Mouse (Mus musculus): ENCODE measurements around the gene Nexn. TPM values are rescaled to one million over a fixed set of nuclear protein-coding genes. Genes with fewer than 3 reads are reported as not detected.

The Nexn gene
- polyA plus RNA-seq, 1 experiment from 2014 or later, result 23.5 TPM

DNA sequence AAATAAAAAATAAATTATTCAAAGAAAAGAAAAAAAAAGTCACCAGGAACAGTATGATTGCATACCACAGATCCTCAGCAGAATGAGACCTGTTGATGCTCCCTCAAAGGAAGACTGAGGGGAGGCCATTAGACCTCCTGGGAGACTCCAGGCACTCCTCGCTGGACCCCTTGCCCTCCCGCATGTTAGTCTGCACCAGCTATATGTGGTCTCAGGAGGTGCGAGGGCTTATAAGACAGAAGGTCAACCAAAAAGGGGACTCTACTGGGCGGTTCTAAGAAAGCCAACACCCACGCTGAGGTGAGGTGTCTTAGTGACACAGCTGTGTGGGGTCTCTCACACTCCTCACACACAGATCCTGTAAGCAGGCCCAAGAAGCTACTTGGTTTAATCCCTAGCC lies 29.7 kb upstream of the Nexn start:
- H3K4me2 ChIP-seq (replicated peaks), result no peak overlapping the region
- peaks cover 15% of the 10 kb centered on the region for H3K4me1 ChIP-seq
- no peak overlapping the region for H3K9ac ChIP-seq
- 90% methylated on average over 5 of the region's 5 CpGs for WGBS
- no peaks in the 10 kb centered on the region for H3K9me3 ChIP-seq (replicated peaks)
- H3K27ac ChIP-seq (replicated peaks), result no peak overlapping the region
- H3K36me3 ChIP-seq, result peaks cover 16% of the 10 kb centered on the region; the same call in 1 of the 2 replicates
- no peak for ATAC-seq (ENCODE audit: insufficient number of reproducible peaks, low FRiP score, low TSS enrichment, low read depth)
- H3K27me3 ChIP-seq, result no peaks in the 10 kb centered on the region
- no peak overlapping the region for H3K4me3 ChIP-seq (replicated peaks)

DNA sequence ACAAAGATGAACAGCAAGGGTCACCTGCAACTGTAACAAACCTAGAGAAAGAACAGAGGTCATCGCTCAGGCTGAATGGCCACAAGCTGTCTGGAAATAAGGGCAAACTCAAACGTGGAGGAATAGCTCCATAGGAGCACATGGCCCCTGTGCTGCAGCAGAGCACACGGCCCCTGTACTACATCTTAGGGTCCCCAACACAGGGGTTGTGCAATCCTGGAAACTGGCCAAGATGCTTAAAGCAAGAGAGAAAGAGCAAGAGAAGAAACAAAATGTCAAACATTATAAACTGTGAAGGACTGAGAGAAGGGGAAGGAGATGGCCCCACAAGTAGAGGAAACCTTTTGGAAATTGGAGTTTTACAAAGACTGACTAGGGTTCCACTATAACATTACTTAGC lies 28.2 kb upstream of the Nexn start:
- peaks cover 21% of the 10 kb centered on the region for H3K4me1 ChIP-seq
- no peak overlapping the region for H3K9ac ChIP-seq
- WGBS, result 52% methylated on average over 3 of the region's 3 CpGs
- no peaks in the 10 kb centered on the region for H3K27me3 ChIP-seq
- no peak overlapping the region for H3K4me3 ChIP-seq (replicated peaks)
- no peak overlapping the region for H3K27ac ChIP-seq (replicated peaks)
- ATAC-seq (ENCODE audit: insufficient number of reproducible peaks, low FRiP score, low TSS enrichment, low read depth), result no peak
- H3K4me2 ChIP-seq (replicated peaks), result no peak overlapping the region
- no peaks in the 10 kb centered on the region for H3K9me3 ChIP-seq (replicated peaks)
- H3K36me3 ChIP-seq, result peaks cover 16% of the 10 kb centered on the region; the same call in 1 of the 2 replicates

DNA sequence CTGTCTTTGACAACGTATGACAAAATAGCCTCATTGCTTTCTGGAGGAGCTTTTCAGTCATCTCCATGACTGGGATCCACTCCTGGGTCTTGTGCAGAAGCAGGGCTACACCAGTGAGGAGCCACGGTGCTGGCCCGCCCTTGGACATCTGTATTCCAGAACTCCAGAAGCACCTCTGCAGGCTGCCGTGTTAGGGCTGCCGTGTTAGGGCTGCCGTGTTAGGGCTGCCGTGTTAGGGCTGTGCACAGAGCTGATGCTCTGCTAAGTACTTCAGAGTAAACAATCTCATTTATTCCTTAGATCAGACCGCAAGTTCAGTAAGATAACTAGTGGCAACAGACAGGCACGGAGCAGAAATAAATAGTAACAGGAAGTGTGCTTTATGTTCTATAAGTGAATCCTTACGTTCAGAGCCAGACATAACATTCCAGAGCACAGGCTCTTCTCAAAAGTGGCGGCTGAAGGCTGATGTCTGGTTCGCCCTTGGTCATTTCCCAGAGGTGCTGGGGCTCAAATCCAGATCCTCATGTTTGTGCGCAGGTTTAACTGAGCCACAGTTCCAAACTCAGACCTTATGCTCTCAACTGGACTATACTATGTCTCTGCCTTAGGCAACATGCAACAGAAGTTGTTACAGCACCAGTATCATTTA lies 27.5 kb upstream of the Nexn start:
- no peak overlapping the region for H3K4me2 ChIP-seq (replicated peaks)
- H3K4me1 ChIP-seq, result peaks cover 21% of the 10 kb centered on the region
- no peaks in the 10 kb centered on the region for H3K27me3 ChIP-seq
- no peak overlapping the region for H3K9ac ChIP-seq
- no peaks in the 10 kb centered on the region for H3K9me3 ChIP-seq (replicated peaks)
- H3K4me3 ChIP-seq (replicated peaks), result no peak overlapping the region
- ATAC-seq (ENCODE audit: insufficient number of reproducible peaks, low FRiP score, low TSS enrichment, low read depth), result no peak
- H3K27ac ChIP-seq (replicated peaks), result no peak overlapping the region
- peaks cover 22% of the 10 kb centered on the region; the same call in 1 of the 2 replicates for H3K36me3 ChIP-seq
- 39% methylated on average over 13 of the region's 13 CpGs for WGBS

DNA sequence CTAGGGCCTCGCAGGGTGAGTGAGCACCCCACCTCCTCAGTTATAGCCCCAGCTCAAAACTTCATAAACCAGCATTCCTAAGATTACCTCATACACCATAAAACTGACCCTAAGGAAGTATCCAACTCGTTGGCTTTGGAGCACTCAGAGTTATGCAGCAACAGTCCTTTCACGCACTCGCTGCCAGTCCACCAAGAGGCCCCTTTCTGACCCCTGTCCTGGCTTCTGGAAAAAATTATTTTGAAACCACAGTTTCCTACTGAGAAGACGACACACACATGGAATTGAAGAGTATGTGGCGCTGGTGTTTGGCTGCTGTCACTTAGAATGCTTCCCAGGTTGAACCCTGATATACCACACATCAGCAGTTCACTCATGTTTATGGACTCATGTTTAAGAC lies 25.7 kb upstream of the Nexn start:
- Histone ChIP-seq H3K4me1 (peaks cover 21% of the 10 kb centered on the region), H3K9ac (no peak overlapping the region), H3K27me3 (no peaks in the 10 kb centered on the region), H3K36me3 (peaks cover 30% of the 10 kb centered on the region), H3K4me3 (replicated peaks) (no peak overlapping the region), H3K9me3 (replicated peaks) (no peaks in the 10 kb centered on the region), H3K27ac (replicated peaks) (no peak overlapping the region), H3K4me2 (replicated peaks) (no peak overlapping the region)
- WGBS, result 66% methylated on average over 6 of the region's 6 CpGs
- no peak for ATAC-seq (ENCODE audit: insufficient number of reproducible peaks, low FRiP score, low TSS enrichment, low read depth)

DNA sequence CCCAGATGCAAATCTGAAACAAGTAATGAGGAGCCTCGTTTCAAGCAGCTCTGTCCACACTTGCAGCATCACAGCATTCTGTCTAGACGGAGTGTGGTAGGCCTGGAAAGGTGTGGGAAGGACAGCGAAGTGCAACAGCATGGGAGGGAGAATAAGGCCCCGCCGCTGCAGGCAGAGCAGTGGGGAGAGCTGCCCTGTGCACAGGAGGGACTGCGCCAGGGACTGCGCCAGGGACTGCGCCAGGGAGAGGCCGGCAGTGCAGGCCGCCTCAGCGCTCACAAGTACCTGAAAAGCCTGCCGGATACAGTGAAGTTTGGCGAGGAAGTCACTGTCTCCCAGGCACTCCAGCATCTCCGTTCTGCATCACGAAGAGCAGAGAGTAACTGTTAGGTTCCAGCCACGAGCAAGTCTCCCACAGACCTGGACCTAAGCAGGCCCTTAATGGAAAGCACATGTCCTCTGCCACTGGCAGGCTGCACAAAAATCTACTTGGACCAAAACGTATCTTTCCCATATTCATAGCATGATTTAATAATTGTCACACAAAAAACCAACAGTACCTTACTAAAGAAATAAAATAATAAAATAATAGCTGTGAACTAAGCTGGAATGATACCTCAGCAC lies 24.1 kb upstream of the Nexn start:
- Histone ChIP-seq H3K4me3 (replicated peaks) (no peak overlapping the region), H3K4me1 (peaks cover 21% of the 10 kb centered on the region), H3K27me3 (no peaks in the 10 kb centered on the region), H3K9me3 (replicated peaks) (no peaks in the 10 kb centered on the region), H3K27ac (replicated peaks) (peak overlapping the region; percentile 83), H3K4me2 (replicated peaks) (no peak overlapping the region), H3K36me3 (peaks cover 28% of the 10 kb centered on the region), H3K9ac (no peak overlapping the region)
- 57% methylated on average over 17 of the region's 17 CpGs for WGBS
- no peak for ATAC-seq (ENCODE audit: insufficient number of reproducible peaks, low FRiP score, low TSS enrichment, low read depth)

DNA sequence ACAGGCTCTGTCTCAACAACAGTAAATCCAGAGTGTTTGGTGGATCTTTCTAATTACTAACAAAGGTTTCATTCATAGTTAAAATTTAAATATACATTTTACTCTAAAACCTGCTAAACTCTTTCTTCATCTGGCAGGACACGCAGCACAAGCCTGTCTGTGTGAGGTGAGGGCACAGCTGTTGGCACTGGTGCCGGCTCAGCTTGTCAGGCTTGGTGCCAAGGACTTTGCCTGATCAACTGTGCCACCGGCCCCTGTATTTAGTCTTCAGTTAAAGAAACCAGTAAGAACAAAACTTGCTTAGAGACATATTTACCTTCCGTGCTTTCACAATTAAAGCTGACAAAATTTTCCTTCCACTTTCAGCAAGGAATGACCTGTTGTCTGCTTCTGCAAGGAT lies 22.6 kb upstream of the Nexn start:
- Histone ChIP-seq H3K9me3 (replicated peaks) (no peaks in the 10 kb centered on the region), H3K9ac (no peak overlapping the region), H3K27me3 (no peaks in the 10 kb centered on the region), H3K36me3 (peaks cover 34% of the 10 kb centered on the region), H3K4me1 (peaks cover 12% of the 10 kb centered on the region), H3K4me3 (replicated peaks) (no peak overlapping the region), H3K27ac (replicated peaks) (no peak overlapping the region), H3K4me2 (replicated peaks) (no peak overlapping the region)
- ATAC-seq (ENCODE audit: insufficient number of reproducible peaks, low FRiP score, low TSS enrichment, low read depth), result no peak
- 72% methylated on average over 4 of the region's 4 CpGs for WGBS

DNA sequence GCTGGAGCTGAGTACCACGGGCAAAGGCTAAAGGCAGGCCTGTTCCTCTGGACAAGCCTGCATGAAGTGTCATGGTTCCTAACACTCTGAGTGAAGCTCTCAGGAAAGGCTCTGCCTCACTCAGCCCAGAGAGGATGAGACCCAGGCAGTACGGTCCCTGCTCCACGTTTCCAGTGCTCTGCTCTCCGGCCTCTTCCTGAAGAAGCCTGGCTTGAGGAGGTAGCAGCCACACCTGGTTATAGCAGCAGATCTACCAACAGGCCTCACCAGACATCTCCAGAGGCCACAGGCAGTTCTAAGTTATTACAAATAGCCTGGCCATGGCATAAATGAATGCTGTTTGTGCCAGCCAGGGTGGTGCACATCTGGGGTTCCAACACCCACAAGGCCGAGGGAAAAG lies 22.1 kb upstream of the Nexn start:
- Histone ChIP-seq H3K4me3 (replicated peaks) (no peak overlapping the region), H3K4me2 (replicated peaks) (no peak overlapping the region), H3K27ac (replicated peaks) (no peak overlapping the region), H3K9ac (no peak overlapping the region), H3K4me1 (peaks cover 8% of the 10 kb centered on the region), H3K9me3 (replicated peaks) (no peaks in the 10 kb centered on the region), H3K36me3 (peaks cover 38% of the 10 kb centered on the region), H3K27me3 (no peaks in the 10 kb centered on the region)
- WGBS, result 83% methylated on average over 5 of the region's 5 CpGs
- no peak for ATAC-seq (ENCODE audit: insufficient number of reproducible peaks, low FRiP score, low TSS enrichment, low read depth)

DNA sequence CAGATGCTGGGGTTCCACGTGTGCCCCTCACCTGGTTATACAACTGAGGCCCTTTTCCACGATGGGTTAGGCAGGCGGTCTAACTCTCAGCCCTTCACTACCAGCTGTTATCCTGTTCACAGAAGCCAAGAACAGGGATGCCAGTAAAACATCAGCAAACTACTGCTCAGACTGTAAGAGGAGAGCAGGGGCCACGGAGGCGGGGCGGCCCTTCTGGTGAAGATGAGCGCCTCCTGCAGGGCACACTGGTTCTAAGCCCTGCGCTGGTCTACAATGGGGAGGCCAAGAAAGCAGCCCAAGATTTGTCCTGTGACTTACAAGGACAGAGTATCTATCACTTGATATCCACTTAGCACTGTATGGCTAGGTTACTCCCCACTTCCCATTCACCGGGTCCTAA lies 21.7 kb upstream of the Nexn start:
- no peak for ATAC-seq (ENCODE audit: insufficient number of reproducible peaks, low FRiP score, low TSS enrichment, low read depth)
- Histone ChIP-seq H3K4me1 (peaks cover 6% of the 10 kb centered on the region; the same call in 1 of the 2 replicates), H3K4me3 (replicated peaks) (no peak overlapping the region), H3K9ac (no peak overlapping the region), H3K36me3 (peaks cover 43% of the 10 kb centered on the region), H3K27me3 (no peaks in the 10 kb centered on the region), H3K9me3 (replicated peaks) (no peaks in the 10 kb centered on the region), H3K27ac (replicated peaks) (no peak overlapping the region), H3K4me2 (replicated peaks) (no peak overlapping the region)
- 81% methylated on average over 9 of the region's 9 CpGs for WGBS

DNA sequence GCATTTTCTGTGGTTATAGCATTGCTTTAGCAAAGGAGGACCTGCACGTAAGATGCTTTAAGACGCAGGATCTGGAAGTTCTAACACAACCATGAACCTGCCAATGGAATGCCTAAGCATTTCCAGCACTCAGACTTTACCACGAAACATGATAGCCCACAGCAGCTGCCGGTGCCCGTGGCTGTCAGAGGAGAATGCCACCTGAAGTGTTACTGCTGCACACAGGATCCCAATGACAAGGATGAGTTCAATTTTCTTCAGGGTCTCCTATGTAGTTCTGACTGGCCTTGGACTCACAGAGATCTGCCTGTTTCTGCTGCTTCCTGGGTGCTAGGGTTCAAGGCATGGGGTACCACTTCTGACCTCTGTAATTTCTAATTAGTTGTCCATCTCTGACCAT lies 18.6 kb upstream of the Nexn start:
- Histone ChIP-seq H3K36me3 (peaks cover 49% of the 10 kb centered on the region), H3K27ac (replicated peaks) (no peak overlapping the region), H3K27me3 (no peaks in the 10 kb centered on the region), H3K4me3 (replicated peaks) (no peak overlapping the region), H3K4me2 (replicated peaks) (no peak overlapping the region), H3K9ac (no peak overlapping the region), H3K9me3 (replicated peaks) (no peaks in the 10 kb centered on the region), H3K4me1 (no peaks in the 10 kb centered on the region)
- WGBS, result 54% methylated on average over 5 of the region's 5 CpGs
- ATAC-seq (ENCODE audit: insufficient number of reproducible peaks, low FRiP score, low TSS enrichment, low read depth), result no peak

DNA sequence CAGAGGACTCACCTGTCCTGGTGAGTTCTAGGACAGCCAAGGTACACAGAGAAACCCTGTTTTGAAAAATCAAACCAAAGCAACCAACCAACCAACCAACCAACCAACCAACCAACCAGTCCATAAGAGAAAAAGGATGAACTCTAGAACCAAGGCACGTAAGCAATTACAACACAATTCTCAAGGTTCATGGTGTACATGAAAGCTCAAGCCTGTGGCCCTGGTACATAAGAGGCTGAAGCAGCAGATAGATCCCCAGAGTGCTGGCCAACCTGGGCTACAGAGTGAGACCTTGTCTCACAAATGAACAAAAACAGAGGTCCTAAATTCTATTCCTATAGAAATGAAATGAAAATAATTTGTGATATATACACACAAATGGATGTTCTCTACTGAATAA lies 18.2 kb upstream of the Nexn start:
- no peak overlapping the region for H3K9ac ChIP-seq
- H3K4me3 ChIP-seq (replicated peaks), result no peak overlapping the region
- ATAC-seq (ENCODE audit: insufficient number of reproducible peaks, low FRiP score, low TSS enrichment, low read depth), result no peak
- WGBS, result 88% methylated on average over 1 of the region's 1 CpGs
- peaks cover 49% of the 10 kb centered on the region for H3K36me3 ChIP-seq
- no peaks in the 10 kb centered on the region for H3K9me3 ChIP-seq (replicated peaks)
- H3K27ac ChIP-seq (replicated peaks), result no peak overlapping the region
- no peak overlapping the region for H3K4me2 ChIP-seq (replicated peaks)
- no peaks in the 10 kb centered on the region for H3K4me1 ChIP-seq
- no peaks in the 10 kb centered on the region for H3K27me3 ChIP-seq

DNA sequence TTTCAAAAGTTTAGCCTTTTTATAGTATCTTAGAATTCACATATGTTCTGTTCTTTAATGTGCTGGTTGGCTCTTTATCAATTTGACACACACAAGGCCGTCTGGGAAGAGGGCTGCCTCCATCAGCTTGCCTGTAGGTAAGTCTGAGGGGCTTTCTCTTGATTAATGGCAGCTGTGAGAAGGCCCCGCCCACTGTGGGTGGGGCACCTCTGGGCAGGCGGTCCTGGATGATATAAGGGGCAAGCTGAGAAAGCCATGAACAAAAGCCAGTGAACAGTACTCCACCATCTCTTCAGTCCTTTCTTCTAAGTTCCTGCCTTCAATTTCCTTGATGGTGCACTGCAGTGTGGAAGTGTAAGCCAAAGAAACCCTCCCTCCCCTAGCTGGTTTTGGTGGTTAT lies 16.0 kb upstream of the Nexn start:
- WGBS, result 32% methylated on average over 3 of the region's 3 CpGs
- H3K4me2 ChIP-seq (replicated peaks), result no peak overlapping the region
- no peak overlapping the region for H3K27ac ChIP-seq (replicated peaks)
- H3K9me3 ChIP-seq (replicated peaks), result no peaks in the 10 kb centered on the region
- H3K36me3 ChIP-seq, result peaks cover 36% of the 10 kb centered on the region
- H3K4me3 ChIP-seq (replicated peaks), result no peak overlapping the region
- H3K4me1 ChIP-seq, result no peaks in the 10 kb centered on the region
- H3K9ac ChIP-seq, result no peak overlapping the region
- H3K27me3 ChIP-seq, result no peaks in the 10 kb centered on the region
- ATAC-seq (ENCODE audit: insufficient number of reproducible peaks, low FRiP score, low TSS enrichment, low read depth), result no peak

DNA sequence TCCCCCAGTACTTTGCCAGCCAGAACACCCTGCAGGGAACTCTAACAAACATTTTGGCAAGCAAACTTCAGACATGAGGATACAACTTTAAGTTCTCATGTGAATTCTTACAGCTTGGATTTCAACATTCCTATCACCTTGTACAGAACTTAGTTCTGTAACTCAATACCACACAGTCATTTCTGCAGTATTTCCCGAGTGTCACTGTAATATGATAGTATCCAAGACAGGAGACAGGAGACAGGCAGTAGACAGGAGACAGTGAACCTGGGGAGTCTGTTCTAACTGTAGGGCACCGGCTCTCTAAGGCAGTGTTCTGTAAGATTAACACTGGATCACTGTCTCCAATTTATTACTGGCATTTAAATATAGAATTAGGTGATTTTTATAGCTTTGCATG lies 12.3 kb upstream of the Nexn start:
- H3K36me3 ChIP-seq, result peaks cover 29% of the 10 kb centered on the region
- H3K9me3 ChIP-seq (replicated peaks), result no peaks in the 10 kb centered on the region
- H3K27me3 ChIP-seq, result no peaks in the 10 kb centered on the region
- no peak overlapping the region for H3K9ac ChIP-seq
- 23% methylated on average over 2 of the region's 2 CpGs for WGBS
- H3K4me3 ChIP-seq (replicated peaks), result no peak overlapping the region
- H3K4me1 ChIP-seq, result no peaks in the 10 kb centered on the region
- no peak for ATAC-seq (ENCODE audit: insufficient number of reproducible peaks, low FRiP score, low TSS enrichment, low read depth)
- no peak overlapping the region for H3K4me2 ChIP-seq (replicated peaks)
- 0 out of 2 replicates have a peak overlapping the region, but pooled peaks have one; percentile 11 for H3K27ac ChIP-seq (replicated peaks)
